Mouse (Mus musculus): Measurements from ENCODE around the gene Ctsd. TPM values are rescaled to one million over a fixed set of nuclear protein-coding genes. Genes with fewer than 3 reads are reported as not detected.

Ctsd gene
- polyA plus RNA-seq, 1 experiment from 2014 or later, result 470 TPM

GRCm38 (mm10) chr7:142363107-142363506, 24.7 kb downstream of the Ctsd start:
- ATAC-seq (replicated peaks; ENCODE audit: extremely low read depth, insufficient read depth, low FRiP score), result no peak
- no peak overlapping the region for H3K27ac ChIP-seq (ENCODE audit: low read length)
- 60% methylated on average over 4 of the region's 4 CpGs for WGBS
- no peaks in the 10 kb centered on the region for H3K36me3 ChIP-seq (ENCODE audit: control insufficient read depth, insufficient read depth)
- H3K4me3 ChIP-seq (ENCODE audit: low read length), result no peak overlapping the region
- H3K9ac ChIP-seq (ENCODE audit: low read length), result no peak overlapping the region
- H3K27me3 ChIP-seq (ENCODE audit: control insufficient read depth, insufficient read depth, low read length), result no peaks in the 10 kb centered on the region
- H3K4me2 ChIP-seq (ENCODE audit: low read depth, low read length), result no peak overlapping the region
- no peaks in the 10 kb centered on the region for H3K4me1 ChIP-seq (ENCODE audit: control insufficient read depth, insufficient read depth, low read length)
- no peaks in the 10 kb centered on the region for H3K9me3 ChIP-seq (replicated peaks; ENCODE audit: control insufficient read depth, low read length)

- Histone ChIP-seq H3K9ac (ENCODE audit: low read length) (no peak overlapping the region), H3K9me3 (replicated peaks; ENCODE audit: control insufficient read depth, low read length) (no peaks in the 10 kb centered on the region)
- no peak for ATAC-seq (replicated peaks; ENCODE audit: extremely low read depth, insufficient read depth, low FRiP score)
Measured at GRCm38 (mm10) chr7:142360743-142361142, 27.1 kb downstream of the Ctsd start.

GRCm38 (mm10) chr7:142359129-142359528, 28.7 kb downstream of the Ctsd start:
- Histone ChIP-seq H3K27ac (ENCODE audit: low read length) (no peak overlapping the region), H3K4me2 (ENCODE audit: low read depth, low read length) (no peak overlapping the region), H3K4me1 (ENCODE audit: control insufficient read depth, insufficient read depth, low read length) (peaks cover 6% of the 10 kb centered on the region; the same call in 1 of the 2 replicates), H3K9me3 (replicated peaks; ENCODE audit: control insufficient read depth, low read length) (no peaks in the 10 kb centered on the region), H3K9ac (ENCODE audit: low read length) (no peak overlapping the region), H3K27me3 (ENCODE audit: control insufficient read depth, insufficient read depth, low read length) (peaks cover 2% of the 10 kb centered on the region; the same call in 1 of the 2 replicates), H3K36me3 (ENCODE audit: control insufficient read depth, insufficient read depth) (no peaks in the 10 kb centered on the region), H3K4me3 (ENCODE audit: low read length) (no peak overlapping the region)
- no peak; the same call in 1 of the 2 replicates for ATAC-seq (replicated peaks; ENCODE audit: extremely low read depth, insufficient read depth, low FRiP score)
- 67% methylated on average over 8 of the region's 8 CpGs for WGBS

More at GRCm38 (mm10) chr7:142360743-142361142, 27.1 kb downstream of the Ctsd start:
- Histone ChIP-seq H3K4me1 (ENCODE audit: control insufficient read depth, insufficient read depth, low read length) (no peaks in the 10 kb centered on the region), H3K27ac (ENCODE audit: low read length) (no peak overlapping the region), H3K27me3 (ENCODE audit: control insufficient read depth, insufficient read depth, low read length) (no peaks in the 10 kb centered on the region), H3K4me3 (ENCODE audit: low read length) (no peak overlapping the region), H3K4me2 (ENCODE audit: low read depth, low read length) (no peak overlapping the region), H3K36me3 (ENCODE audit: control insufficient read depth, insufficient read depth) (no peaks in the 10 kb centered on the region)

- Histone ChIP-seq H3K4me3 (ENCODE audit: low read length) (no peak overlapping the region), H3K4me2 (ENCODE audit: low read depth, low read length) (no peak overlapping the region), H3K4me1 (ENCODE audit: control insufficient read depth, insufficient read depth, low read length) (peaks cover 9% of the 10 kb centered on the region), H3K27ac (ENCODE audit: low read length) (no peak overlapping the region), H3K27me3 (ENCODE audit: control insufficient read depth, insufficient read depth, low read length) (peaks cover 2% of the 10 kb centered on the region; the same call in 1 of the 2 replicates), H3K9me3 (replicated peaks; ENCODE audit: control insufficient read depth, low read length) (no peaks in the 10 kb centered on the region), H3K36me3 (ENCODE audit: control insufficient read depth, insufficient read depth) (no peaks in the 10 kb centered on the region), H3K9ac (ENCODE audit: low read length) (no peak overlapping the region)
- no peak for ATAC-seq (replicated peaks; ENCODE audit: extremely low read depth, insufficient read depth, low FRiP score)
- 76% methylated on average over 3 of the region's 3 CpGs for WGBS
Measured at GRCm38 (mm10) chr7:142357566-142357965, 30.3 kb downstream of the Ctsd start.

GRCm38 (mm10) chr7:142354661-142355233, 33.1 kb downstream of the Ctsd start:
- WGBS, result 43% methylated on average over 8 of the region's 8 CpGs
- Histone ChIP-seq H3K27me3 (ENCODE audit: control insufficient read depth, insufficient read depth, low read length) (peaks cover 2% of the 10 kb centered on the region; the same call in 1 of the 2 replicates), H3K9me3 (replicated peaks; ENCODE audit: control insufficient read depth, low read length) (no peaks in the 10 kb centered on the region), H3K36me3 (ENCODE audit: control insufficient read depth, insufficient read depth) (no peaks in the 10 kb centered on the region), H3K4me2 (ENCODE audit: low read depth, low read length) (no peak overlapping the region), H3K9ac (ENCODE audit: low read length) (no peak overlapping the region), H3K27ac (ENCODE audit: low read length) (no peak overlapping the region), H3K4me3 (ENCODE audit: low read length) (no peak overlapping the region), H3K4me1 (ENCODE audit: control insufficient read depth, insufficient read depth, low read length) (peaks cover 9% of the 10 kb centered on the region)
- ATAC-seq (replicated peaks; ENCODE audit: extremely low read depth, insufficient read depth, low FRiP score), result no peak

- H3K27ac ChIP-seq (ENCODE audit: low read length), result no peak overlapping the region; the same call in 1 of the 2 replicates
- H3K27me3 ChIP-seq (ENCODE audit: control insufficient read depth, insufficient read depth, low read length), result peaks cover 2% of the 10 kb centered on the region; the same call in 1 of the 2 replicates
- no peaks in the 10 kb centered on the region for H3K36me3 ChIP-seq (ENCODE audit: control insufficient read depth, insufficient read depth)
- H3K9ac ChIP-seq (ENCODE audit: low read length), result no peak overlapping the region
- peaks cover 9% of the 10 kb centered on the region for H3K4me1 ChIP-seq (ENCODE audit: control insufficient read depth, insufficient read depth, low read length)
- peak; percentile 69 for ATAC-seq (replicated peaks; ENCODE audit: extremely low read depth, insufficient read depth, low FRiP score)
- no peaks in the 10 kb centered on the region for H3K9me3 ChIP-seq (replicated peaks; ENCODE audit: control insufficient read depth, low read length)
- 41% methylated on average over 5 of the region's 5 CpGs for WGBS
- no peak overlapping the region for H3K4me3 ChIP-seq (ENCODE audit: low read length)
- no peak overlapping the region for H3K4me2 ChIP-seq (ENCODE audit: low read depth, low read length)
Measured at GRCm38 (mm10) chr7:142353854-142354253, 34.0 kb downstream of the Ctsd start.

GRCm38 (mm10) chr7:142351569-142351968, 36.3 kb downstream of the Ctsd start:
- H3K36me3 ChIP-seq (ENCODE audit: control insufficient read depth, insufficient read depth), result no peaks in the 10 kb centered on the region
- H3K27me3 ChIP-seq (ENCODE audit: control insufficient read depth, insufficient read depth, low read length), result peaks cover 2% of the 10 kb centered on the region; the same call in 1 of the 2 replicates
- no peaks in the 10 kb centered on the region for H3K9me3 ChIP-seq (replicated peaks; ENCODE audit: control insufficient read depth, low read length)
- H3K4me2 ChIP-seq (ENCODE audit: low read depth, low read length), result no peak overlapping the region
- 65% methylated on average over 5 of the region's 5 CpGs for WGBS
- H3K4me3 ChIP-seq (ENCODE audit: low read length), result no peak overlapping the region
- H3K9ac ChIP-seq (ENCODE audit: low read length), result no peak overlapping the region
- no peak overlapping the region for H3K27ac ChIP-seq (ENCODE audit: low read length)
- no peak for ATAC-seq (replicated peaks; ENCODE audit: extremely low read depth, insufficient read depth, low FRiP score)
- H3K4me1 ChIP-seq (ENCODE audit: control insufficient read depth, insufficient read depth, low read length), result peaks cover 9% of the 10 kb centered on the region

GRCm38 (mm10) chr7:142349308-142349961, 38.4 kb downstream of the Ctsd start:
- H3K4me3 ChIP-seq (ENCODE audit: low read length), result no peak overlapping the region
- no peak overlapping the region for H3K9ac ChIP-seq (ENCODE audit: low read length)

GRCm38 (mm10) chr7:142347542-142347941, 40.3 kb downstream of the Ctsd start:
- H3K27ac ChIP-seq (ENCODE audit: low read length), result no peak overlapping the region
- H3K4me3 ChIP-seq (ENCODE audit: low read length), result no peak overlapping the region
- H3K36me3 ChIP-seq (ENCODE audit: control insufficient read depth, insufficient read depth), result no peaks in the 10 kb centered on the region
- H3K27me3 ChIP-seq (ENCODE audit: control insufficient read depth, insufficient read depth, low read length), result no peaks in the 10 kb centered on the region
- no peak for ATAC-seq (replicated peaks; ENCODE audit: extremely low read depth, insufficient read depth, low FRiP score)
- 61% methylated on average over 4 of the region's 4 CpGs for WGBS
- no peaks in the 10 kb centered on the region for H3K9me3 ChIP-seq (replicated peaks; ENCODE audit: control insufficient read depth, low read length)
- H3K4me2 ChIP-seq (ENCODE audit: low read depth, low read length), result no peak overlapping the region
- no peaks in the 10 kb centered on the region for H3K4me1 ChIP-seq (ENCODE audit: control insufficient read depth, insufficient read depth, low read length)
- no peak overlapping the region for H3K9ac ChIP-seq (ENCODE audit: low read length)

More at GRCm38 (mm10) chr7:142349308-142349961, 38.4 kb downstream of the Ctsd start:
- Histone ChIP-seq H3K9me3 (replicated peaks; ENCODE audit: control insufficient read depth, low read length) (no peaks in the 10 kb centered on the region), H3K4me2 (ENCODE audit: low read depth, low read length) (no peak overlapping the region), H3K36me3 (ENCODE audit: control insufficient read depth, insufficient read depth) (no peaks in the 10 kb centered on the region), H3K4me1 (ENCODE audit: control insufficient read depth, insufficient read depth, low read length) (peaks cover 5% of the 10 kb centered on the region), H3K27me3 (ENCODE audit: control insufficient read depth, insufficient read depth, low read length) (no peaks in the 10 kb centered on the region), H3K27ac (ENCODE audit: low read length) (no peak overlapping the region)
- ATAC-seq (replicated peaks; ENCODE audit: extremely low read depth, insufficient read depth, low FRiP score), result no peak
- 45% methylated on average over 9 of the region's 9 CpGs for WGBS

Data from heart, embryonic 16.5 days (tissue).